Mouse (Mus musculus): Measurements from ENCODE around the gene 9030025P20Rik.
"Not testable (repeated sequence)": the region's sequence is repeated elsewhere in the genome, so short reads cannot be mapped to it uniquely, and the experiment has no call there.

Gene 9030025P20Rik

DNA sequence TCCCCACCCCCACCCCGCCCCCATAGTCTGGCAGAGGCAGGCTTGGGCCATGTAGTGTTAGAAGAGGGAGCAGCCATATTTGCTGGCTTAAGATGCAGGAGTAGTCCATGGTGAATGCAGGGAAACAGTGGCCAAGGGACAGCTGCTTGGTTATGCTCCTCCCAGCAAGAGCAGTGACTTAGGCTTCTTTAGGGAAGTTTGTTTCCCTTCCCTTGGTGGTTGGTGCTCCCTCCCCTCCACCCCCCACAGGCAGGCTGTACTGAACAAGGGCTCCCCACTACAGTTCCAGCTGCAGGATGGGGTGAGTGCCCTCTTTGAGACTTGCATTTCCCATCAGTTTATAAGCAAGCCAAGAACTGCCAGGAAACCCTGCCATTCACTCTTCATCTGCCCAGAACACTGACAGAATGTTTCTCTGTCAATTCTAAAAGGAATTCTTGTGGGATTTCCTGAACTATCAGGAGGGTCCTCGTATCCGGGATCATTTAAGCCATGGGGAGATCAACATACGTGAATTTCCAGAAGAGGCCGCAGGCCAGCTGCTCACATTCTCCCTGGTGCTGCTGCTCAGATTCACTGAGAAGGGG is 11.9 kb downstream of the 9030025P20Rik start:
- not testable (repeated sequence) for DNase-seq (ENCODE audit: low spot score)

DNA sequence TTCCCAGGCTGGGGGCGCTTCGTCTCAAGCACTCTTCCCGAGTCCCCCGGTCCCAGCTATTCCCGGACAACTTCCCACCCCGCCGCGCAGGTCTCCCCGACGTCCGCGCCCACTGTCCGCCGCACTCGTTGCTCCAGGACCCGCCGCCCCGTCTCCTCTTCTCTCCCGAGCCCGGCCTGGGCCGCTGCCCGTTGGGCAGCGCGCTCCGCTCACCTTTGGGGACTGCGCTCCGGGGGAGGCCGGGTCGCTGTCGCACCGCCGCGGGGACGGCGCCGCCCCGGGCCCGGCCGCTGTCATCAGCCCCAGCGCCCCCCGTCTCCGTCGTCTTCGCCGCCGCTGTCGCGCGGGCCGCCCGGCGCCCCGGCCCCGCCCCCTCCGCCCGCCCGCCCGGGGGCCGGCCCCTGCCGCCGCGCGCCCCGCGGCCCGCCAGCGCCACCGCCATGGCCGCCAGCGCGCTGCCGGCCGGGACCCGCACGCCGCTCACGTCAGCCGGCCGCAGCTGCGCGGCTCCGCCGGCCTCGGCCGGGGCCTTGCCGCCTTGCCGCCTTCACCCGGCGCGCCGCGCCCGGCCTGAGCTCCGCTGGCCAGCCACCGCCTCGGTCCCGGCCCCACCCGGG is 14.4 kb downstream of the 9030025P20Rik start:
- not testable (repeated sequence) for DNase-seq (ENCODE audit: low spot score)

DNA sequence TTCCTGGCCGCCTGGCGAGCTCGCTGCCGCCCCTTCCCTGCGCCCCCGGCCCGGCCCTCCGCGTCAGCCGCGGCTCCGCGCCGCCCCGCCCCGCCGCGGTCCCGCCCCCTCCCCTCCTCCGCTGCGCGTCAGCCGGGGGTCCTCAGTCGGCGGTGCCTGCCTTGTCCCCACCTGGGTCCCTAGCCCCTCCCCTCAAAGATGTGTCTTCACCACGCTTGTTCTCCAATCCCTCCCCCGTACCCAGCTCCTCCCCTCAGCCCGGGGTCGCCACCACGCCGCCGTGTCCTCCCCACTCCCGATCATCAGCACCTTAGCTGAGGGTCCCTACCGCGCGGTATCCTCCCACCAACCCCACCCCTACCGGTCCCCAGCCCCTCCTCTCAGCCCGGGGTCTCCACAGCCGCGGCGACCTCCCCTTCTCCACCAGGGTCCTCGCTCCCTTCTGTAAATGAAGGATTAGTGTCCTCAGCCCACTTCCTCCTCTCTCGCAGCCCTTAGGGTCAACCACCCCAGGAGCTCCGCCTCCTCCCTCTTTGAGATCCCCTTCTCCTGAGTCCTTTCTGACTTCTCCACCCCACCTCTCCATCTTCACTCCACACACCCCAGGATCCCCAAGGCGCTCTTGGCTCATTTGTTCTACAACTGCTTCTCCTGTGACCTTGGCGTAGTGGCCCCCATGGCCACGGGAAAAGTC is 15.0 kb downstream of the 9030025P20Rik start:
- not testable (repeated sequence) for DNase-seq (ENCODE audit: low spot score)

DNA sequence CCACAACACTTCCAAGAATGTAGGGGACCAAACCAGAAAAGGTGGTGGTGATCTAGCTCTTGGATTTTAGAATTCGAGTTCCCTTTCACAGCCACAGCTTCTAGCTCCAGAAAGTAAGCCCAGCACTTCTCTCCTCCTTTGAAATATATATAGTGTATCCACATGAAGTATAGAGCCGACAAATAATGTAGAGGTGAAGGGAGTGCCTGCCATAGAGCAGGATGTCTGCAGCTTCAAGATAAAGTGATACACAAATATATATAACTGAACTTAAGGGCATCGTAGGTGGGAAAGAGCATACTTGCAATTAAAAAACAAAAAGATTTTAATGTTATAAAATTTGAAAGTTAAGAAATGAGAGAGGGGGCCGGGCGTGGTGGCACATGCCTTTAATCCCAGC is 15.9 kb downstream of the 9030025P20Rik start:
- not testable (repeated sequence) for DNase-seq (ENCODE audit: low spot score)

DNA sequence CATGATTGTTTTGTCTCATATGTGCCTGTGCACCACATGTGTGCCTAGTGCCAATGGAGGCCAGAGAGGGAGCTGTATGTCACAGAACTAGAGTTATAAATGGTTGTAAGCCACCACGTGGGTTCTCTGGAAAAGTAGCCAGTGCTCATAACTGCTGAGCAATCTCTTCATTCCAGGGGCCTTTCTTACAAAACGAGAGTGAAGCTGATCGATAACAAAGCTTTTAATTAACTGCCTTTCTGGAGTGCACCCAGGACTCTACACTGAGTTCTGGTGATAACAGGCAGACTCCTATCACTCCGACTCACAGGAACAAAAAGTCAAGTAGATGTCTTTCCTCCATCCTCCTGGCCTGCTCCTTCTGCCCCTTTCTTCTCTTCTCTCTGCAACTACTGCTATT is 21.8 kb downstream of the 9030025P20Rik start:
- not testable (repeated sequence) for DNase-seq (ENCODE audit: low spot score)

DNA sequence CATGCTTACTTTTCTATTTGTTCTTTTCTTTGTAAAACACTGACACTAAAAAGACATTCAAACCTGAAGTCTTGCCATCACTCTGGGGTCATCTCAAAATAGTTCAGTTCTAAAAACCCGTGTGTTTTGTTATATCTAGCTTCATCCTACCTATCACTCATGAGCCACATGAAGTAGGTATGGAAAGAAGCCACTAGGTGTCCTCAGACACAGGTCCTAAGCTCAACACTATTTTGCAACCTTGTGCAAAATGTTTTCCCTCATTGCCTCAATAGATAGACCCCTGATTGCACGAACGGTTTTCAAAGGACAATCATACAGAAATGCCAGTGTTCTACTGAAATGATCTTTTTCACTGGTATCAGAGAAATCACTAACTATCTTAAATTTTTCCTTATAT is 30.8 kb downstream of the 9030025P20Rik start:
- DNase-seq (ENCODE audit: low spot score) = not testable (repeated sequence)

DNA sequence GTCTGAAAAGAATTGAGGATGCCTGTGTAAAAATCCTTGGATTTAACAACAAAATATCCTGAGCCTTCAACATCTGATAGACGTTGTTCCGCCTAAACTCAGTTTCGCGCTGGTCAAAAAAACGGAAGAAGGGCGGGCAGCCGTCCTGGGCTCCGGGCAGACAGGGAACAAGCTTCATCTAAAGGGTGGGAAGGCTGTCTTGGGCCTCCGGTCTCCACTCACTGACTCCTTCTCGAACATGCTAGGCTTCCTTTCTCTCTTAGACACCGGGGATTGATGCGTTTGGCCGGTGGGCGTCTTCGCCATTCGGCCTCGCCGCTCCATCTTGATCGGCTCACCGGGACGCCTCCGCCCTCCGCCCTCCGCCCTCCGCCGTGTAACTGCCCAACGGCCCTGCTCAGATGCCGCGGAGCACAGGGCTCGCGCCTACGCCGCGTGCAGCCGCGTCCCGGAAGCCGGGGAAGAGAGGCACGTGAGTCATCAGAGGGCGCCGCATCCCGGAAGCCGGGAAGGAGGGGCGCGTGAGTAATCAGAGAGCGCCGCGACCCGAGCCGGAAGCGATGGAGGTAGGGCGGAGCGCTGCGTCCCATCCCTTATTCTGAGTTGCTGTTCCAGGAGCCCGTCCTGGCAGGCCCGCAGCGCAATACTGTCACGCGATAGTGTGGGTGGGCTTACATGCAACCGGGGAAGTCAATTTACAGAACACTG is 31.6 kb downstream of the 9030025P20Rik start, which contains the start of gene Gm3435:
TSS of gene Gm3435 (plus strand) at position 471 of the 708 bp plus-strand sequence.
- DNase-seq (ENCODE audit: low spot score) = not testable (repeated sequence)

DNA sequence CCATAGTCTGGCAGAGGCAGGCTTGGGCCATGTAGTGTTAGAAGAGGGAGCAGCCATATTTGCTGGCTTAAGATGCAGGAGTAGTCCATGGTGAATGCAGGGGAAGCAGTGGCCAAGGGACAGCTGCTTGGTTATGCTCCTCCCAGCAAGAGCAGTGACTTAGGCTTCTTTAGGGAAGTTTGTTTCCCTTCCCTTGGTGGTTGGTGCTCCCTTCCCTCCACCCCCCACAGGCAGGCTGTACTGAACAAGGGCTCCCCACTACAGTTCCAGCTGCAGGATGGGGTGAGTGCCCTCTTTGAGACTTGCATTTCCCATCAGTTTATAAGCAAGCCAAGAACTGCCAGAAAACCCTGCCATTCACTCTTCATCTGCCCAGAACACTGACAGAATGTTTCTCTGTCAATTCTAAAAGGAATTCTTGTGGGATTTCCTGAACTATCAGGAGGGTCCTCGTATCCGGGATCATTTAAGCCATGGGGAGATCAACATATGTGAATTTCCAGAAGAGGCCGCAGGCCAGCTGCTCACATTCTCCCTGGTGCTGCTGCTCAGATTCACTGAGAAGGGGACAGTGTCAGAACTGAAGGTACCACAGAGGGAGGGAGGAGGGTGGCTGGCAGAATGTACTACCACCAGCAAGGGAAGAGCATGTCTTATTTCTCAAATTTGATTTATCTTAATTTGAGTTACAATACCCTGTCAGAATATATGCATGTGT is 43.4 kb downstream of the 9030025P20Rik start:
- DNase-seq (ENCODE audit: low spot score) = not testable (repeated sequence)

DNA sequence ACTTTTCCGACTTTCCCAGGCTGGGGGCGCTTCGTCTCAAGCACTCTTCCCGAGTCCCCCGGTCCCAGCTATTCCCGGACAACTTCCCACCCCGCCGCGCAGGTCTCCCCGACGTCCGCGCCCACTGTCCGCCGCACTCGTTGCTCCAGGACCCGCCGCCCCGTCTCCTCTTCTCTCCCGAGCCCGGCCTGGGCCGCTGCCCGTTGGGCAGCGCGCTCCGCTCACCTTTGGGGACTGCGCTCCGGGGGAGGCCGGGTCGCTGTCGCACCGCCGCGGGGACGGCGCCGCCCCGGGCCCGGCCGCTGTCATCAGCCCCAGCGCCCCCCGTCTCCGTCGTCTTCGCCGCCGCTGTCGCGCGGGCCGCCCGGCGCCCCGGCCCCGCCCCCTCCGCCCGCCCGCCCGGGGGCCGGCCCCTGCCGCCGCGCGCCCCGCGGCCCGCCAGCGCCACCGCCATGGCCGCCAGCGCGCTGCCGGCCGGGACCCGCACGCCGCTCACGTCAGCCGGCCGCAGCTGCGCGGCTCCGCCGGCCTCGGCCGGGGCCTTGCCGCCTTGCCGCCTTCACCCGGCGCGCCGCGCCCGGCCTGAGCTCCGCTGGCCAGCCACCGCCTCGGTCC is 45.7 kb downstream of the 9030025P20Rik start:
- not testable (repeated sequence) for DNase-seq (ENCODE audit: low spot score)

DNA sequence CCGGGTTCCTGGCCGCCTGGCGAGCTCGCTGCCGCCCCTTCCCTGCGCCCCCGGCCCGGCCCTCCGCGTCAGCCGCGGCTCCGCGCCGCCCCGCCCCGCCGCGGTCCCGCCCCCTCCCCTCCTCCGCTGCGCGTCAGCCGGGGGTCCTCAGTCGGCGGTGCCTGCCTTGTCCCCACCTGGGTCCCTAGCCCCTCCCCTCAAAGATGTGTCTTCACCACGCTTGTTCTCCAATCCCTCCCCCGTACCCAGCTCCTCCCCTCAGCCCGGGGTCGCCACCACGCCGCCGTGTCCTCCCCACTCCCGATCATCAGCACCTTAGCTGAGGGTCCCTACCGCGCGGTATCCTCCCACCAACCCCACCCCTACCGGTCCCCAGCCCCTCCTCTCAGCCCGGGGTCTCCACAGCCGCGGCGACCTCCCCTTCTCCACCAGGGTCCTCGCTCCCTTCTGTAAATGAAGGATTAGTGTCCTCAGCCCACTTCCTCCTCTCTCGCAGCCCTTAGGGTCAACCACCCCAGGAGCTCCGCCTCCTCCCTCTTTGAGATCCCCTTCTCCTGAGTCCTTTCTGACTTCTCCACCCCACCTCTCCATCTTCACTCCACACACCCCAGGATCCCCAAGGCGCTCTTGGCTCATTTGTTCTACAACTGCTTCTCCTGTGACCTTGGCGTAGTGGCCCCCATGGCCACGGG is 46.4 kb downstream of the 9030025P20Rik start:
- not testable (repeated sequence) for DNase-seq (ENCODE audit: low spot score)

DNA sequence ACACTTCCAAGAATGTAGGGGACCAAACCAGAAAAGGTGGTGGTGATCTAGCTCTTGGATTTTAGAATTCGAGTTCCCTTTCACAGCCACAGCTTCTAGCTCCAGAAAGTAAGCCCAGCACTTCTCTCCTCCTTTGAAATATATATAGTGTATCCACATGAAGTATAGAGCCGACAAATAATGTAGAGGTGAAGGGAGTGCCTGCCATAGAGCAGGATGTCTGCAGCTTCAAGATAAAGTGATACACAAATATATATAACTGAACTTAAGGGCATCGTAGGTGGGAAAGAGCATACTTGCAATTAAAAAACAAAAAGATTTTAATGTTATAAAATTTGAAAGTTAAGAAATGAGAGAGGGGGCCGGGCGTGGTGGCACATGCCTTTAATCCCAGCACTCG is 47.2 kb downstream of the 9030025P20Rik start:
- DNase-seq (ENCODE audit: low spot score) = not testable (repeated sequence)

DNA sequence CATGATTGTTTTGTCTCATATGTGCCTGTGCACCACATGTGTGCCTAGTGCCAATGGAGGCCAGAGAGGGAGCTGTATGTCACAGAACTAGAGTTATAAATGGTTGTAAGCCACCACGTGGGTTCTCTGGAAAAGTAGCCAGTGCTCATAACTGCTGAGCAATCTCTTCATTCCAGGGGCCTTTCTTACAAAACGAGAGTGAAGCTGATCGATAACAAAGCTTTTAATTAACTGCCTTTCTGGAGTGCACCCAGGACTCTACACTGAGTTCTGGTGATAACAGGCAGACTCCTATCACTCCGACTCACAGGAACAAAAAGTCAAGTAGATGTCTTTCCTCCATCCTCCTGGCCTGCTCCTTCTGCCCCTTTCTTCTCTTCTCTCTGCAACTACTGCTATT is 53.1 kb downstream of the 9030025P20Rik start:
- DNase-seq (ENCODE audit: low spot score) = not testable (repeated sequence)

DNA sequence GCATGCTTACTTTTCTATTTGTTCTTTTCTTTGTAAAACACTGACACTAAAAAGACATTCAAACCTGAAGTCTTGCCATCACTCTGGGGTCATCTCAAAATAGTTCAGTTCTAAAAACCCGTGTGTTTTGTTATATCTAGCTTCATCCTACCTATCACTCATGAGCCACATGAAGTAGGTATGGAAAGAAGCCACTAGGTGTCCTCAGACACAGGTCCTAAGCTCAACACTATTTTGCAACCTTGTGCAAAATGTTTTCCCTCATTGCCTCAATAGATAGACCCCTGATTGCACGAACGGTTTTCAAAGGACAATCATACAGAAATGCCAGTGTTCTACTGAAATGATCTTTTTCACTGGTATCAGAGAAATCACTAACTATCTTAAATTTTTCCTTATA is 62.2 kb downstream of the 9030025P20Rik start:
- DNase-seq (ENCODE audit: low spot score) = not testable (repeated sequence)
